Mouse (Mus musculus): ENCODE data around the gene Pla2g3. TPM values are rescaled to one million over a fixed set of nuclear protein-coding genes. Genes with fewer than 3 reads are reported as not detected.

Pla2g3 gene
- polyA plus RNA-seq, 1 experiment: 0.11 TPM

DNA sequence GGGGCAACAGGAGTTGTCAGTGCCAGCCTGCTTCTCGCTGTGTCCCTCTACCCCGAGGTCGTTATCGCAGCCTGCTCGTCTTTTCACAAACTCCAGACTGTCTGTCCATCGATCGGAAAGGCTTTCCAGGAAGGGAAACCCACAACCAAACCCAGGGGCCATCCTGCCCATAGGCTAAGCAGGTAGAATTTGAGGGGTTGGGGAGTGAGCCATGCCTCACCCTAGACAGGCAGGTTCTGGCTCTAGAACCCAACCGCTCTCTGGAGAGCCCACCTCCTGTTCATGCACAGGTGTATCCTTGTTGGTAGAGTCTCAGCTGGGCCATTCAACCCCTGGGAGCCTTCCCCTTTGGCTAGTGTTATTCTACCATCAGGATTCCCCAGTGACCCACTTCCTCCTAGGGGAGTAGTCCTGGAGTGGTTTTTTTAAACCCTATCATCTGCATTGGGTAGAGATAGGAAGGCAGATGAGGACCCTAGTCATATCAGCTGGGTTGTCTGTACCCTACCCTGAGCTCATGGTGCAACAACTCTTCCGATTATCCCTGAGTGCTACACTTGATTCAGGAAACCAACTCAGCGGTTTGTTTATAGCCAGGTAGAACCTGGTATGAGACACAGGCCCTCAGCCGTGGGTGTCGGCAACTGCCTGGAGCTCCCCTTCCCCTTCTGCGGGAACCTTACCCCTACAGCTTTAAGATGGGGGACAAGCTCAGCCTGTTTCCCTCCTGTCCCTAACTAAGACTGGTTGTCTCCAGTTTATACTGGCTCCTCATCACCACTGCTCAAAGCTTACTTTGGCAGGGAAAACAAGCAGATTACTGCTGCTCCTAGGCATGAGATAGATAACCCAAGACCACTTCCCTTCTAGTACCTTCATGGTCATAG, 30.0 kb downstream of the Pla2g3 start:
- Histone ChIP-seq H3K36me3 (replicated peaks; ENCODE audit: low read length) (peaks cover 57% of the 10 kb centered on the region), H3K27me3 (replicated peaks) (peaks cover 58% of the 10 kb centered on the region), H3K4me1 (peaks cover 58% of the 10 kb centered on the region), H3K4me3 (replicated peaks) (peak overlapping the region; percentile 71), H3K9me3 (no peaks in the 10 kb centered on the region)
- TF ChIP-seq FLI1 (IDR thresholded peaks at IDR 0.05; ENCODE audit: low read length): no peak
- no peak for TF ChIP-seq GATA1 (IDR thresholded peaks at IDR 0.05; ENCODE audit: borderline replicate concordance, low read length)

DNA sequence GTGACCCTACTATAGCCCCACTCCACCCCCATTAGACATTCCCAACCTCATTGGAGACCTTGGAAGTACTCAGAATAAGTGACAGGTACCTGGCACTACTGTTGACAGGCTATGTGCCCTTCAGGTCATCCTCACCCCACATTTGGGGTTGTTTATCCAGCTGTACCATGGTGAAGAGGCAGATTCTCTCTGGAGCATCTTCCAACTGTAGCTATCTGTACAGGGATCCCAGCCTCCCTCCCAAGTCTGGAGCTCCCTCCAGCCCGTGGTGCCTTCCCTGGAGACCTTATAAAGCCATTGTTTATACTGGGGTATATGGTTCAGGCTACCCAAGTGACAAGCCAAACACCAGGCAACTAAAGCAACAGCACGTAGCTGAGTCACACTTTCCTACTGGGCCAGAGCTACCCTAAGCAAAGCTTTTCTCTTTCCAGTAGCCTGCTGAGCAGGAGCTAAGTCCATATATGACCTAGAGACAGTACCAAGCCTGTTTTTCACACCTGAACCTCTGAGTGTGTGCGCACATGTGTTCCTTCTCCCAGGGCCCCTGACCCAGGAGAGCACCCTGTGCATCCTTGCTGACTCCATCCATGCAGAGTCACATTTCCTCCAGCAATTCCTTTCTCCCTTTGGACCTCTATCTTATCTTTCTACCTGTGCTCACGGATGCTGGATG, 31.1 kb downstream of the Pla2g3 start:
- peaks cover 52% of the 10 kb centered on the region for H3K4me1 ChIP-seq
- H3K9me3 ChIP-seq: no peaks in the 10 kb centered on the region
- no peak overlapping the region for H3K4me3 ChIP-seq (replicated peaks)
- peaks cover 68% of the 10 kb centered on the region for H3K36me3 ChIP-seq (replicated peaks; ENCODE audit: low read length)
- peaks cover 58% of the 10 kb centered on the region for H3K27me3 ChIP-seq (replicated peaks)
- TF ChIP-seq GATA1 (IDR thresholded peaks at IDR 0.05; ENCODE audit: borderline replicate concordance, low read length) (no peak), FLI1 (IDR thresholded peaks at IDR 0.05; ENCODE audit: low read length) (no peak)

GRCm38 (mm10) chr11:3519756-3520398, 31.8 kb downstream of the Pla2g3 start:
- TF ChIP-seq FLI1 (IDR thresholded peaks at IDR 0.05; ENCODE audit: low read length): no peak
- TF ChIP-seq GATA1 (IDR thresholded peaks at IDR 0.05; ENCODE audit: borderline replicate concordance, low read length): no peak
- no peaks in the 10 kb centered on the region for H3K9me3 ChIP-seq
- H3K4me1 ChIP-seq: peaks cover 46% of the 10 kb centered on the region
- H3K36me3 ChIP-seq (replicated peaks; ENCODE audit: low read length): peaks cover 75% of the 10 kb centered on the region
- H3K27me3 ChIP-seq (replicated peaks): peaks cover 58% of the 10 kb centered on the region
- no peak overlapping the region for H3K4me3 ChIP-seq (replicated peaks)

DNA sequence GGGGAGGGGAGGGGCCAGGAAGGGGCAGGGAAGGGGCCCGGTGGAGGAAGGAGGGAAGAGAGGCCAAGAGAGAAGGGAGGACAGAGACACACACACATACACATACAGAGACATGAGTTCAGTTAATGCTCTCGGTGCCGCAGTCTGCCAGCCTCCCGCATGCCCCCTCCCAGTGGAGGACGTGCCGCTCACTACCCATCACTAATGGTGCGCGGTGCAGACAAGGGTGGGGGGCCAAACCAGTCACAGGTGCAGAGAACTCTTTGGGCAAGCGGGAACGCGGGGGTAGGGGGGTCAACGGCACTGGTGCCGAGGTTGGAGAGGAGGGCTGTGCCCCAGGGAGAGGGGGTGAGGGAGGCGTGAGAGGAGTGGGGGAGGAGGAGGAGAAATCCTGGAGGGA, 32.8 kb downstream of the Pla2g3 start:
- H3K4me1 ChIP-seq: peaks cover 35% of the 10 kb centered on the region
- peaks cover 85% of the 10 kb centered on the region for H3K36me3 ChIP-seq (replicated peaks; ENCODE audit: low read length)
- TF ChIP-seq FLI1 (IDR thresholded peaks at IDR 0.05; ENCODE audit: low read length) (no peak), GATA1 (IDR thresholded peaks at IDR 0.05; ENCODE audit: borderline replicate concordance, low read length) (no peak)
- no peaks in the 10 kb centered on the region for H3K9me3 ChIP-seq
- no peak overlapping the region for H3K4me3 ChIP-seq (replicated peaks)
- peaks cover 54% of the 10 kb centered on the region for H3K27me3 ChIP-seq (replicated peaks)

DNA sequence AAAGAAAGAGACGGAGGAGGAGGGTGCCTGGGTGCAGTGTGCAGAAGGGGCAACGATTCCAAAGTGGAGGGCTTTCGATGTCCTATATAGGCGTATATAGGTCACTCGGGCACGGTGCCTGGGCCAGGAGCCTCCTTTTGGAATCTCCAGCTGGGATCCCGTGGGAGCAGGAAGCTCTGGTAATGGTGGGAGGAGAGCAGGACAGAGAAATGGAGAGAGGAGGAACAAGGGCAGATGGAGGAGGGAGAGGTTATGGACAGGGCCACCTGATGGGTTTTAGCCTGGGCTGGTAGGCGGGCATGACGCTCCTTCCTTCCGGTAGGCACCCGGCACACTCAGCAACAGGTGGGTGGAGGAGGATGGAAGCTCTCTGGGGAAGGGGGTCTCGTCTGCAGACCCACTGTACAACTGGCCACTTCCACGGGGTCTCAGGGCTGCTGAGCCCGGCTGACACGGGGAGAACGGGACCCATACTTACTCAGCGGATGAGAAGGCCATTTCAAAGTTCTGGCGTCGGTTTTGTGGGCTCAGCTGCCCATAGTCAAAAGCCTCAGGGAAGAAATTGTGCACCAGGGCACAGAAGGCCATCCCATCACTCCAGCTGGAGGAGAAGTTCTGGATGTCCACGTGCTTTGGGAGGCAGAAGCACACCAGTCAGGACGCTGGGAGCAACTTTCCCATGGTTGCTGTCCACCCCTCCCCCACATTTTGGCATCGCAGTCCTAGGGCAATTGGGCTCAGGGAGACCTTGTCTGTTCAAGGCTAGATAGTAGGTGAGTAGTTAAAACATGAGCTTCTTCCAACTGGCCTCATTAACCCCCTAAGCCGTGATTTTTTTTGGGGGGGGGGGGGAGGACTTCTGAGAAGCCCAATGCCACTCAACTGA, 33.5 kb downstream of the Pla2g3 start:
- TF ChIP-seq FLI1 (IDR thresholded peaks at IDR 0.05; ENCODE audit: low read length) (no peak), GATA1 (IDR thresholded peaks at IDR 0.05; ENCODE audit: borderline replicate concordance, low read length) (no peak)

DNA sequence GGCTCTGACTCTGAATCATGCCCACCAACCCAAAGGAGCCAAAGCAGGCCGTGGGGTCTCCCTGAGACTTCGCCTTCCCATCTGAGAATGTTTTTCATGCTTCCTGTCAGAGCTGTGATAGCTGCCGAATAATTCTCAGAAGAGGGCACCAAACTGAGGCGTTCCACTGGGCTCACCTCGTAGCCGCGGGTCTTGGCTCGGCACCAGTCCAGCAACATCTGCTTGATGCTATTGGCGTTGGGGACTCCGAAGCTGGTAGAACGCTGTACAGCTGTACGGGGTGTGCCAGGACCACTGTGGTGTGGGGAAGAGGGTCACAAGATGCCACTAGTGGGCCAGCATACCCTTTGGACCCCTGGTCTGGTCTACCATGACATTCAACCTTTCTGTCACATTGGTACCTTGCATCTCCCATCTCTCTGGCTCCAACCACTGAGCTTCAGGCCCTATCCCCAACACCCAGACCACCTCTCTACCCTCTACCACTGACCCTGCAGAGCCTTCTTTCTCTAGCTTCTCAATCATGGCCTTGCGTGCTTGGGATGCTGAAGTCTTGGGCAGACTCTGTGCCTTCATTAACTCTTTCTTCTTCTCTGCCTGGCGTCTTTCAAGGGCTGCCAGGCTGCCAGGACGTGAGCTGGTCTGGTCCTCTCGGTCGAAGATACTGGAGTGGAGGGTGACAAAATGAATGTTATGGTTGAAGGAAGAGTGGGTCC, 34.4 kb downstream of the Pla2g3 start:
- no peaks in the 10 kb centered on the region for H3K9me3 ChIP-seq
- H3K36me3 ChIP-seq (replicated peaks; ENCODE audit: low read length): peaks cover 98% of the 10 kb centered on the region
- no peak overlapping the region for H3K4me3 ChIP-seq (replicated peaks)
- H3K27me3 ChIP-seq (replicated peaks): peaks cover 39% of the 10 kb centered on the region
- H3K4me1 ChIP-seq: peaks cover 22% of the 10 kb centered on the region
- TF ChIP-seq GATA1 (IDR thresholded peaks at IDR 0.05; ENCODE audit: borderline replicate concordance, low read length): no peak
- no peak for TF ChIP-seq FLI1 (IDR thresholded peaks at IDR 0.05; ENCODE audit: low read length)

More for the DNA sequence above, 33.5 kb downstream of the Pla2g3 start:
- peaks cover 31% of the 10 kb centered on the region for H3K4me1 ChIP-seq
- no peak overlapping the region for H3K4me3 ChIP-seq (replicated peaks)
- H3K27me3 ChIP-seq (replicated peaks): peaks cover 48% of the 10 kb centered on the region
- H3K9me3 ChIP-seq: no peaks in the 10 kb centered on the region
- peaks cover 92% of the 10 kb centered on the region for H3K36me3 ChIP-seq (replicated peaks; ENCODE audit: low read length)

DNA sequence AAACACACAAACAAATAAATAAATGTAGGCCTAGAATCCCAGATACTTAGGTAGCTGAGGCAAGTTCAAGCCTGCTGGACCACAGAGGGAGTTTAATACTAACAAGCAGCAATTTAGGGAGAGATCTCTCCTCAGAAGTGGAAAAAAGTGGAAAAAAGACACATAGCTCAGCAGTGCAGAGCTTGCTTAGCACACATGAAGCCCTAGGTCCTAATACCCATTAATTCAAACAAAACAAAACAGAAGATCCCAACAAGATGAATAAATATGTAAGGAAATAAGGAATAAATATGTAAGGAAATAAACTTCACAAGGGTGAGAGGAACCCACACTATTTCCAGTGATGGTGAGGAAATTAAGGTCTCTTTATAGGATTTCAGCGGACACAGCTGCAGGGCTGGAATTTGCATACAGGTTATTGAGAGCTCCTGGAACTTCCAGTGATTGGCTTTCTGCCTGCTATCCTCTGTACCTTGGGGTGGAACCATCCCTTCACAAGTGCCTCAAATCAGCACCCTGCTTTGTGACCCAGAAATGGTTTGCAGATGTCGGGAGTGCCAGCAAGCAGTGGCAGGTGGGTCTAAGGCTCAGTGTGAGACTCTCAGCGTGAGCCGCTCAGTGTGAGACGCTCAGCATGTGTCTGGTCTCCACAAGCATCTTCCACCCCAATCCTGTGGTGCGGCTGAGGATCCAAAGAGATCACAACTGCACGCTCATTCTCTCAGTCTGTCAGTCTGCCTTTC, 35.9 kb downstream of the Pla2g3 start:
- peaks cover 100% of the 10 kb centered on the region for H3K36me3 ChIP-seq (replicated peaks; ENCODE audit: low read length)
- no peaks in the 10 kb centered on the region for H3K9me3 ChIP-seq
- peaks cover 7% of the 10 kb centered on the region for H3K4me1 ChIP-seq
- TF ChIP-seq FLI1 (IDR thresholded peaks at IDR 0.05; ENCODE audit: low read length): no peak
- no peak for TF ChIP-seq GATA1 (IDR thresholded peaks at IDR 0.05; ENCODE audit: borderline replicate concordance, low read length)
- peaks cover 26% of the 10 kb centered on the region for H3K27me3 ChIP-seq (replicated peaks)
- H3K4me3 ChIP-seq (replicated peaks): no peak overlapping the region

GRCm38 (mm10) chr11:3525560-3525959, 37.5 kb downstream of the Pla2g3 start:
- Histone ChIP-seq H3K4me1 (peaks cover 5% of the 10 kb centered on the region; the same call in 1 of the 2 replicates), H3K27me3 (replicated peaks) (peaks cover 18% of the 10 kb centered on the region), H3K4me3 (replicated peaks) (no peak overlapping the region), H3K9me3 (no peaks in the 10 kb centered on the region), H3K36me3 (replicated peaks; ENCODE audit: low read length) (peaks cover 100% of the 10 kb centered on the region)
- TF ChIP-seq GATA1 (IDR thresholded peaks at IDR 0.05; ENCODE audit: borderline replicate concordance, low read length) (no peak), FLI1 (IDR thresholded peaks at IDR 0.05; ENCODE audit: low read length) (no peak)
